Mouse (Mus musculus): ENCODE measurements around the gene Elmsan1.

The Elmsan1 gene

DNA sequence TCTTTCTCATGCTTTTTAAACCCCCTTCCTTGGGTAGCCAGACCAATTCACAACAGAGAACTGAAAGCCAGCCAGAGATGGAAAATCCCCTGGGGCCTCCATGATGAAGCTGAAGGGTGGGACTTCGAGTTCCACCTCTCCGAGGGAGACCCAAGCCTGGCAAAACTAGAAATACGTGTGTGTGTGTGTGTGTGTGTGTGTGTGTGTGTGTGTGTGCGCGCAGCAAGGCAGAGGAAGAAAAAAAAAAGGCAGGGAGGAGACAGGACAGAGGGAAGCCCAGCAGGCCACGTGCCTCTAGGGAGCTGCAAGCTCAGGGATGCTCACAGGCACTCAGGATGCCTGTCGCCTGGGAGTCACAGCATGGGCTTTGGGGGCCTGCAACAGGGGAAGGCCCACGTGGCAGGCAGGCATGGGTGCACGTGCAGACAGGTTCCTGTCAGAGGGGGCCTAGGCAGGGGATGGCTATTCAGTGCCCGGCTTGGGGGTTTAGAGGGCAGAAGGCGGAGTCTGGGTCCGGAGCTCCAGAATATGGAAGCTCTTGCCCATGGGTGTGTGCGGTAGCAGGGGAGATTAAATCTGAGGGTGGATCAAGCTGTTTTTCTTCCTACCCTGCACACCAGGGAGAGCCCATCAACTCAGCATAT is 42.4 kb downstream of the Elmsan1 start:
- DNase-seq (ENCODE audit: low read depth, low spot score), result peak; percentile 58

DNA sequence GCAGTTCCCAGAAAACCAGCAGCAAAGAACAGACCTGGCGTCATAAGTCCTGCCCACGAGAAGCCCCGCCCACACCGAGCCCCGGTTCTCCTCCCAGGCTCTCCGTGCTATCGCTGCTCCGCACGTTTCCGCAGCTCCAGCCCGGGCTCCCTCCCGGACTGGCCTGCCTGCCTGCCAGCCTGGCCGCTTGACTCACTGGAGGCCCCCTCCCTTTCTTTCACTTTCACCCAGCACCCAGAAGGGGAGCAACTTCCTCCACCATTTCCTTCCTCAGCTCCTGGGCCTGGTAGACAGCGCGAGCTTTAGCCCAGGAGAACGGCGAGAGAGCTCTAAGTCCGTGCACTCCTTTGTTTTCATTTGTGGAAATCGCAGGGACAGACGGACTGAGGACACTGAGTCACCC is 43.0 kb downstream of the Elmsan1 start:
- DNase-seq (ENCODE audit: low read depth, low spot score), result peak; percentile 72

DNA sequence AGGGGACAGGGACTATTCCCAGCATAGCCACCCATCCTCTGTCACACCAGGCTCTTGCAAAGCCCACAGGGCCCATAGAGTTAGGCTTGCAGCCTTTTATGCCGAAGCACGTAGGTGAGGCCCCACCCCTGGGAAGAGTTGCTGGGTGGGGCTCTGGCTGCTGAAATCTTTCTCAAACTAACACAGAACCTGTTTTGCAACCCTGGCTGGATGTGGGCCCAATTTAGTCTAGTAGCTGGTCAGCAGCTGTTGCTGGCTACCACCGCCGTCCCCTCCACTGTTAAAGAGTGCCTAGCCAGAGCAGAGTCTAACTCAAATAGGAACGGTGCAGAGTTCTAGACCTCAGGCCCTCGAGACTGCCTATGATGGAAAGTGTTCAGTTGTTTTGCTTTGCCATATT is 43.8 kb downstream of the Elmsan1 start:
- no peak for DNase-seq (ENCODE audit: low read depth, low spot score)

- DNase-seq (ENCODE audit: low read depth, low spot score), result no peak
Measured at GRCm38 (mm10) chr12:84174190-84174811, 44.4 kb downstream of the Elmsan1 start.

DNA sequence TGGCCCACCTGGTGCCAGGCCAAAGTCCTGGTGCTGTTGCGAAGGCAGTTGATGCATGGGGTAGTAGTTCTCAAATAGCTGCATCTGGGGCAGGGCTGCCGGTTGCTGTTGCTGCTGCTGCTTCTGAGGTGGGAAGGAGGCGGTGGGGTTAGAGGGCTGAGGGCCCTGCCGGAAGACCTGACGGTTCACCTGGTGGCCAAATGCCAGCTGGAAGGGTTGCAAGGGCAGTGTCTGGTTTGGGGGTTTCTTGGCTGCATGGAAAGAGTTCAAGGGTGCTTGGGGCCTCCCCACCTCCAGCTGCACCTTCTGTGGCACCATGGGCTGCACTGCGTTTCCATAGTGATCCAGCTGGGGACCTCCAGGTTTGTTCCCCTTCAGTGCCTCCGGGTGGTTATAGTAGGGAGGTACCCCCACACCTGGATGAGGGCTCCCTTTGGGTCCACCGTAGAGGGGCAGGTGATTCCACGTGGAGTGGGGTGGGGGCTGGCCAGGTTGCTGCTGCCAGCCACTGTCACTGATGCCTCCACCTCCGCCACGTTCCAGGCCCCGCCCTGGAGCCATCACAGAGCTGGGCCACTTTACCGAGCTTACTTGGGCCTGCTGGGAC is 45.3 kb downstream of the Elmsan1 start:
- no peak for DNase-seq (ENCODE audit: low read depth, low spot score)

GRCm38 (mm10) chr12:84172862-84173261 is 45.8 kb downstream of the Elmsan1 start:
- DNase-seq (ENCODE audit: low read depth, low spot score), result no peak

DNA sequence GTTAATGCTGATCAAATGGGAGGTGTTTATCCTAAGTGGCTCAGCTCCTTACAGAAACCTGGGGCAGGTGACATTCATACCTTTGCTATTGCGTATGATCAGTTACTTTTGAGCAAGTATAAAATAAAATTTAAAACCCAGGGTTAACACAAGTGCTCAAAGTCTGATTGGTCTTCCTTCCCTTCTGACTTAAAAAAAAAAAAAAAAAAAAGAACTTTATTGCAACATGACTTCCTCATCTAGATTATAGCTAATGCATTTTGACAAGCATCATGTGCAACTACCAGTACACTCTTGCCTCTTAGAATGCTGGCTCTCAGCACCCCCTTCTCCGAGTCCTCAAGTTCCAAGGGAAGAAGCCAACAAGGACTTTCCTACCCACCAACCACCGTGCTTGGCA is 46.5 kb downstream of the Elmsan1 start:
- no peak for DNase-seq (ENCODE audit: low read depth, low spot score)

GRCm38 (mm10) chr12:84170610-84171009 is 48.1 kb downstream of the Elmsan1 start:
- no peak for DNase-seq (ENCODE audit: low read depth, low spot score)

DNA sequence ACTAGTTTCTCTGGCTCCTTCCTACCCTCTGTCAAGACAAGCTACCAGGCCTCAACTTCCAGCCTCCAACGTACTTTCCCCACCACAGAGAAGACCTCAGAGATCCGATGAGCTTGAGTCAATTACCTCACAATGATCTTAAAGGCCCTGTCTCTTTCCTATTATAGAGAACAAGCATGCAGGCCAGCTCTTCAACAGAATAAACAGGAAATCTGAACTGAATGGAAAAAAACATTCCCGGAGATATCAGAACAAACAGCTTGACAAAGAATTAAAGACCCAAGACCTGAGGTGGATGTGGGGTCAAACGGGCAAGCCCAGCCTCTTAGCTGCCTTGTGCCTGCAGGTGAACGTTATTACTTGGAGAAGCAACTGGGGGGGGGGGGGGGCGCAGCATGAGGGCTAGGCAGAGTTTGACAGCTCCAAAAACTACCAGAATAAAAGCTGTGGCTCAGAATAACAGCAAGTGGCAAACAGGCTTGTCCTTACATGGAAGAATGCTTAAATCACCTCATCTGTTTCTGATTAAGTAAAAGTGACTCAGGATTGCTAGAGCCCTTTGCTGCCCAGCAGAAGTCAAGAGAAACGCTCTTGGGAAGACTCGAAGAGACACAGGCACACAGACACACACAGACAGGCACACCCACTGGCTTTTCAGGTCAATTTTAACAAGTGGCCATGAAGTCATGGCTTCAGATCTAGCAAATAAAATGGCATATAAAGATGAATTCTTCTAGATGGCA is 52.9 kb downstream of the Elmsan1 start:
- DNase-seq (ENCODE audit: low read depth, low spot score), result no peak

DNA sequence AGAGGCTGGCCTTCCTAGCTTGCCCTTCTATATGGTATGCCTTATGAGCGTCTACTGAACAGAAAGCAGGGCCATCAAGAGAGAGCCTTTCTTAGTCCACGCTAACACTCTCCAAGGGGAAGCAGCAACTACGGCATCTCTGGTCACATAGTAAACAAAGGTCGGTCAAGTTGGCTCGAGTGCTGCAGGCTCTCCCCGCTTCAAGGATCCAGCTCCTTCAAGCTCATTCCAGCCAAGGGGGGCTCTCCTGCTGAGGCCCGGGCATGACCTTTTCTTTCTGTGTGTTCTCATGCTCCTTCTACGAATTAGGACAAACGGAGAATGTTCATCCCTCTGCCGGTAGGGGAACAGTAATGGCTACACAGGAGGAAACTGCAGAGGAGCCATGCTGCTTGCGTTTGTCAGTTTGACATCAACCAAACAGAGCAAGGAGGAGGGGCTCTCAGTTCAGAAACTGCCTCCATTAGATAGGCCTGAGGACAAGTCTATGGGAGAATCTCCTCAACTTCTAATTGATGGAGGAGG is 55.0 kb downstream of the Elmsan1 start:
- DNase-seq (ENCODE audit: low read depth, low spot score), result no peak

- no peak for DNase-seq (ENCODE audit: low read depth, low spot score)
Measured at GRCm38 (mm10) chr12:84163133-84163532, 55.5 kb downstream of the Elmsan1 start.

DNA sequence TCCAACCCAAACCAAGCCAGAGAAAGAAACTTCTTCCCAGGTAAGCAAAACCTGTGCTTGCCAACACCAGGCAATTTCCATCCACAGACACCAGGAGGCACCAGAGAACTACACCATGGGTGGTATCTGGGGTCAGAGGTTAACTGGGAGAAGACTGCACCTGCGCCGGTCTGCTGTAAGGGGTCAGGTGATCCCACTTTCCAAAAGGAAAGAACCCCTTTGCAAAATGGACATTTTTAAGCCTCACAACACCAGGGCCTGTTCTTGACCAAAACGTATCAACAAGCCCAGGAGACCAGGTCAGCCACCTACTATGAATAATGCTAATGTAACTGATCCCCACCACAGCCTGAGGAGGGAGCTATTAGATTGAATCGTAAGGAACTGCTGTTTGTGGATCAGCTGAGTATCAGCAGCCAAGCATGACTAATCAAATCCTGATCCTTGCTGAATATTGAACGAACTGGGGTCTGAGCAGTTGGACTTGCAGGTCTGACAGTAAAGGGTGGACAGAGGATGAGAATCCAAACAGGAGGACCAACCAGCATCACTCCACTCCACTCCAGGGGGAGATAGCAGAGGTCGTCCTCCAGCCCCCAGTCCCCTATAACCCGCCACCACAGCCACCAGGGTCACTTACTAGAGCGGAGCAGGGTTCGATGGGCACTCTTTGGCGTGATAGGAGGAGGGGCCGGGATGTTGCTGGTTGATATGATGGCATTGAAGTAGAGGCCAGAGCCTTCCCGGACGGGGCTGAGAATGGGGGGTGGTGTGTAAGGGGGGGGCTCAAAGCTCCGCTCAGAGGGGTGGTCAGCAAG is 56.9 kb downstream of the Elmsan1 start:
- no peak for DNase-seq (ENCODE audit: low read depth, low spot score)

GRCm38 (mm10) chr12:84161116-84161515 is 57.6 kb downstream of the Elmsan1 start:
- DNase-seq (ENCODE audit: low read depth, low spot score), result no peak

DNA sequence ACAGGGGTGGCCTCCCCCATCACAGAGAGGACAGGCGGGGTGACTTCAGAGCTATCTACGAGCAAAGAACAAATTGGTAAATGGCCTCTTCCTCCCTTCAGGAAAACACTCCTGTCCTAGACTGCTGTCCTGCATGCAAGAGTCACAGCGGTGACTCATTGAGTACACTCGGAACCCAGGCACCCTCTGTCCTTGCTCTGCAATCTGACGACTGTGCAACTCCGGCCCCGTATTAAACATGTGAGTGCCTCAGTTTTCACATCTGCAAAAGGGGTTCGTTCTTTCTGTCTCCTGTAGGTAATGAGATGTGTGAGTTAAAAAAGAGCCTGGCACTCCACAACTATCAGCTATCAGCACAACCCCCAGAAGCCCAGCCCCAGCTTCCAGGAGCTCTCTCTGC is 58.2 kb downstream of the Elmsan1 start:
- DNase-seq (ENCODE audit: low read depth, low spot score), result no peak

DNA sequence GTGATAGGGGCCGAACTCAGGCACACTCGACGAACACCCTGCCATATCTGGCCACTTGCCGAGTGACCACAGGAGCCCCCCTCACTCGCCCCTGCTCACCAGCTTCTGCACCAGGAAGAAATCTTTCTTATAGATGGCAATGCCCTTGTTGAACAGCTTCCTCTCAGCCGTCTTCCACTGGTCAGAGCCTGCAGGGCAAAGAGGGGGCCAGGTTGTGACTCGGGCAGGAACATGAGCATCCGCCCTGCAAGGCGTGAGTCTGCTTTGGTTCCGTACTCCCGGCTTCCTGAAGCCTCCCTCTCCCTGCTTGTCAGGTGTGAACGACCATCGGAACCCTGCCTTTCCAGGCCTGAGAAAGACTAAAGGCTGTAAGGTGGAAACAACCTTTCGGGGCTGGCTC is 60.5 kb downstream of the Elmsan1 start:
- no peak for DNase-seq (ENCODE audit: low read depth, low spot score)

DNA sequence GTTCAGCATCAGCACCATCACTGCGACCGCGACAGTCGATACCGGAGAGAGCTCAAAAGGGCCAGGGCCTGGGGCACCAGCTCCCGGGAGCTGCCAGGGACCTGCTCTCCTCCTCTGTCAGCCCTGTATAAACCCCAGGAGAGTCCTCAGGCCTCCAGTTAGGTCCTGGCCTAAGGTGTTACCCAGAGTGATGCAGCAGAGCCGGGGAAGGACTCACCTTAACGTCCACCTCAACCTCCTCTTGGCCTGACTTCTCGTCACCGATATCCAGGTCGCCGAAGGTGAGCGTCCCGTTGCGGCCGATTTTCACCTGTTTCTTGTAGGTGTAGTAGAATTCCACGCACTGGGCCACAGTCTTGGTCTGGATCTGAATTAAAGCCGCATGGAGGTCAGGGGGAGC is 62.5 kb downstream of the Elmsan1 start:
- no peak for DNase-seq (ENCODE audit: low read depth, low spot score)

GRCm38 (mm10) chr12:84155523-84155871 is 63.2 kb downstream of the Elmsan1 start:
- DNase-seq (ENCODE audit: low read depth, low spot score), result no peak

GRCm38 (mm10) chr12:84154786-84155522 is 63.7 kb downstream of the Elmsan1 start:
- DNase-seq (ENCODE audit: low read depth, low spot score), result no peak

DNA sequence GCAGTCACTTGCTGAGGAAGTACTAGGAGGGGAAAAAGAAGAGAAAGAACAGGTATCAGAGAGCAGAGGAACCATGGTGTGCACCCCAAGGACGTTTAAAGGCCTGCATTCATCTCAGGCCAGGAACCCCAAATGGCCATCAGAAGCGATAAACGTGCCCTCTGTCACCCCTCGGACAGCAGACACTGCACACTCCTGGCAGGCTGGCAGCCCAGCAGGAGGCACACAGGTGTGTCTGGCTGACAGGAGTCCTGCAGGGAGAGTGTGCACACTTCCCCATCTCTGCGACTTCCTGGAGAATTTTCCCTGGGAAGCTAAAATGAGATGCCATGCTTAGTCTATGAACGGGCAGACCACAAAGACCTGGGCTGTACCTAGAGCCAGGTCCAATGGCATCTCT is 65.3 kb downstream of the Elmsan1 start:
- DNase-seq (ENCODE audit: low read depth, low spot score), result no peak

DNA sequence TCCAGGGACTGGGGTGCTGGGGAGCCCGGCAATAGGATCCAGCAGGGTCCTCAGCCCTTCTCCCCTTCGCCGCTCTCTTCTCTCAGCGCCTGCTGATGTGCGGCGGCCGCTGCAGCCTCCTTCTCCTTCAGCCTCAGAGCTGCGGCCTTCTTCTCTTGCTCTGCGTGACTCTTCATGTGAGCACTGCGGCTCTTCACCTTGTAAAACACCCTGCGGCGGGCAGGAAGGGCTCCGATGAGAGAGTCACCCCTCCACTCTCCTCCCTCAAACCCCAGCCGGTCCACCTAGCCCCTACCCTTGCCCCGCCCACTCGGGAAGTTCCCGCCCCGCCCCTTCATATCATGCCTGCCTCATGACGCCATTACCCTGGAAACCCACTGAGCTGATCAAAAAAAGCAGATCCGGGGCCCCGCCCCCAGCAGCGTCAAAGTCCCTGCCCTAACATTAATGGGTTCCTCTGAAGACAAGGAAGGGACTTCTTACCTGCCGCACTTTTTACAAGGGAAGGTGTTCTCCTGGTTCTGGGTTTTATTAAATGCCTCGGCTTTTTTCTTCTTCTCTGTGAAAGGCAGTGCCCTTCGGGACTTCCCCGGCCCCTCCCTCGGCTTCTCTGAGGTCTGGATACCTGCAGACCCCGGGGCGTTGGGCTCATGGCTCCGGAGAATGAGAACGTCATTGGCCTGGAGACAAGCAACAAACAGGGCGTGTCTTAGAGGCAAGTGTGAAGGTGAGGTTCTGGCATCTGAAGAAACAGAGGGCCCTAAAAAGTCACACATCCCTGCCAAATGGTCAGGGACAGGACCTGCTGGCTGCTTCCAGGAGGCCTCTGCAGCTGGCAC is 66.1 kb downstream of the Elmsan1 start:
- no peak for DNase-seq (ENCODE audit: low read depth, low spot score)

All from mesoderm, embryonic 11.5 days (tissue).